In the genomic region with DNA sequence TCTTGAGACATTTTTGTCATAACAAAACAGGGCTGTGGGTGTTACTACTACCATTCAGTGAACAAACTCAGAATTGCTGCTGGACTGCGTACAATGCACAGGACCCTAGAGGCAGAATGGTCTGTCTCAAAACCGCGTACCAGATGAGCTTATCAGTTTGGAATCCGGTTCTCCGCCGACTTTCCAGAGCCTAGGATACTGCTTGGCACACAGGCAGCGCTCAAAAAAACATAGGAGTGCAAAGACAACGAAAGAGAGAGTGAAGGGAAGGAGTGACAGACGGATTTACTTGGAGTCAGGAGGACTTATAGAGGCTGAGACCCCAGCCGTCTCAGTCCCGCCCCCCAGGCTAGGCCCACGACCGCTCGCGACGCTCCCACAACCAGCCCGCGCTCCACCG, we compare ENCODE assay signal across 8 mouse cellular contexts. TPM values are rescaled to one million over a fixed set of nuclear protein-coding genes. Genes with fewer than 3 reads are reported as not detected.
DNase-seq lines count a peak whose midpoint lies in the region; ATAC-seq and TF ChIP-seq lines count a peak whose summit lies in the region.

No protein-coding gene starts in this region.

- under 1% methylated on average over 19 of the region's 19 CpGs for WGBS in heart, embryonic 11.5 days (ENCODE audit: insufficient replicate concordance)
- WGBS in forebrain, embryonic 16.5 days: under 1% methylated on average over 19 of the region's 19 CpGs

- H3K9ac ChIP-seq in heart, embryonic 11.5 days (ENCODE audit: low read depth, low read length): peak overlapping the region; percentile 92
- peak overlapping the region; percentile 97 for H3K9ac ChIP-seq in forebrain, embryonic 16.5 days (replicated peaks; ENCODE audit: low read depth, low read length)

- peaks cover 25% of the 10 kb centered on the region for H3K4me1 ChIP-seq in heart, embryonic 11.5 days (ENCODE audit: control insufficient read depth, insufficient read depth, low read length)
- H3K4me1 ChIP-seq in G1E (ENCODE audit: insufficient read depth, low read depth, low read length): peaks cover 54% of the 10 kb centered on the region
- H3K4me1 ChIP-seq in forebrain, embryonic 16.5 days (replicated peaks; ENCODE audit: control insufficient read depth, insufficient read depth, low read length): peaks cover 44% of the 10 kb centered on the region

- TF ChIP-seq CTCF in G1E (IDR thresholded peaks at IDR 0.05; ENCODE audit: low read depth, low read length): no peak

- H3K36me3 ChIP-seq in heart, embryonic 11.5 days (ENCODE audit: control insufficient read depth, insufficient read depth, low read length): peaks cover 5% of the 10 kb centered on the region
- peaks cover 68% of the 10 kb centered on the region for H3K36me3 ChIP-seq in G1E (replicated peaks)
- no peaks in the 10 kb centered on the region for H3K36me3 ChIP-seq in forebrain, embryonic 16.5 days (ENCODE audit: control insufficient read depth, insufficient read depth)

- peak overlapping the region; percentile 85 for H3K4me2 ChIP-seq in heart, embryonic 11.5 days
- H3K4me2 ChIP-seq in forebrain, embryonic 16.5 days (ENCODE audit: low read length): peak overlapping the region; percentile 63

- DNase-seq in heart, postnatal 10 days: no peak
- DNase-seq in G1E (ENCODE audit: low spot score): no peak
- peak; percentile 49 for DNase-seq in lung, postnatal 10 days
- no peak for DNase-seq in adrenal gland, adult 8-10 months
- no peak for DNase-seq in left cerebral cortex, postnatal 25 days (ENCODE audit: low spot score in 2 of 2)
- DNase-seq in thymus, adult 18-20 months: no peak

- H3K4me3 ChIP-seq in heart, embryonic 11.5 days (ENCODE audit: low read depth, low read length): peak overlapping the region; percentile 95
- H3K4me3 ChIP-seq in G1E (ENCODE audit: low read depth, low read length): peak overlapping the region; percentile 90
- H3K4me3 ChIP-seq in forebrain, embryonic 16.5 days (replicated peaks; ENCODE audit: low read length): peak overlapping the region; percentile 98

- H3K27me3 ChIP-seq in heart, embryonic 11.5 days (ENCODE audit: control insufficient read depth, insufficient read depth, low read length): no peaks in the 10 kb centered on the region
- no peaks in the 10 kb centered on the region for H3K27me3 ChIP-seq in G1E (ENCODE audit: insufficient read depth, low read length)
- no peaks in the 10 kb centered on the region for H3K27me3 ChIP-seq in forebrain, embryonic 16.5 days (replicated peaks; ENCODE audit: control insufficient read depth, insufficient read depth, low read length)

- peak overlapping the region; percentile 51 for H3K27ac ChIP-seq in heart, embryonic 11.5 days (ENCODE audit: low read depth, low read length)
- peak overlapping the region; percentile 78 for H3K27ac ChIP-seq in forebrain, embryonic 16.5 days (ENCODE audit: low read length)

- ATAC-seq in heart, embryonic 11.5 days (replicated peaks; ENCODE audit: insufficient number of reproducible peaks, low FRiP score, low TSS enrichment): no peak
- ATAC-seq in G1E (ENCODE audit: extremely low read depth, insufficient number of reproducible peaks, low FRiP score, poor library complexity, severe bottlenecking): no peak
- ATAC-seq in forebrain, embryonic 16.5 days: peak; percentile 43

- intact Hi-C loops in heart, postnatal 10 days (cut with DNase I): loop anchor here (5.0 kb wide), 1 partner anchor 45 kb away; no protein-coding TSS in a partner anchor
- intact Hi-C loops in left cerebral cortex, postnatal 25 days (cut with DNase I): loop anchor here (5.0 kb wide), 1 partner anchor 50 kb away; a partner anchor contains a TSS

- no peaks in the 10 kb centered on the region for H3K9me3 ChIP-seq in heart, embryonic 11.5 days (replicated peaks; ENCODE audit: control insufficient read depth, low read length)
- H3K9me3 ChIP-seq in G1E (replicated peaks): no peaks in the 10 kb centered on the region
- H3K9me3 ChIP-seq in forebrain, embryonic 16.5 days (ENCODE audit: control insufficient read depth, low read length): no peaks in the 10 kb centered on the region

RNA-seq across cellular contexts. Expression of a gene that starts 0.4 kb away (rescaled TPM):
- polyA plus RNA-seq in heart, embryonic 11.5 days (2014; fragmentation: Nextera tagmentation; extraction: Ambion mirVana): 72.3 and 80.1 TPM in 2 replicates
- total RNA-seq in heart, postnatal 10 days (2021): 10 to 100 TPM; 75.9 to 77.9 TPM
- total RNA-seq in G1E (2014; fragmentation: Nextera tagmentation) (62.8 and 70.6 TPM in 2 replicates), G1E (2017) (81.7 and 103 TPM in 2 replicates)
- 153 and 198 TPM in 2 replicates for polyA plus RNA-seq in G1E (2012)
- polyA plus RNA-seq in forebrain, embryonic 16.5 days (2015; fragmentation: Nextera tagmentation; extraction: Ambion mirVana): 108 and 121 TPM in 2 replicates
- total RNA-seq in adrenal gland, adult 8-10 months (2022): 100 to 1,000 TPM in 3 of 4 experiments, 10 to 100 TPM in 1; 92.1 to 189 (median 132) TPM
- 10 to 100 TPM; 75.1 to 77.7 TPM for total RNA-seq in left cerebral cortex, postnatal 25 days (2021)

RNA-seq across cellular contexts. Expression of a gene that starts 6.7 kb away (rescaled TPM):
- 1.1 and 1.9 TPM in 2 replicates for polyA plus RNA-seq in heart, embryonic 11.5 days (2014; fragmentation: Nextera tagmentation; extraction: Ambion mirVana)
- total RNA-seq in heart, postnatal 10 days (2021): under 1 TPM; 0.32 to 0.45 TPM
- total RNA-seq in G1E (2014; fragmentation: Nextera tagmentation) (0.83 TPM in 1 of 2 replicates, not detected in the other), G1E (2017) (0.35 and 0.49 TPM in 2 replicates)
- polyA plus RNA-seq in G1E (2012): 0.24 and 0.26 TPM in 2 replicates
- 6.8 and 10.9 TPM in 2 replicates for polyA plus RNA-seq in forebrain, embryonic 16.5 days (2015; fragmentation: Nextera tagmentation; extraction: Ambion mirVana)
- 1 to 10 TPM in 3 of 4 experiments, under 1 TPM in 1; 0.81 to 3.5 (median 2.4) TPM for total RNA-seq in adrenal gland, adult 8-10 months (2022)
- 10 to 100 TPM; 53.4 to 59.5 TPM for total RNA-seq in left cerebral cortex, postnatal 25 days (2021)

RNA-seq across cellular contexts. Expression of a gene that starts 22.3 kb away (rescaled TPM):
- 8.9 and 9.2 TPM in 2 replicates for polyA plus RNA-seq in heart, embryonic 11.5 days (2014; fragmentation: Nextera tagmentation; extraction: Ambion mirVana)
- total RNA-seq in heart, postnatal 10 days (2021): 10 to 100 TPM; 60.1 to 72.2 TPM
- total RNA-seq in G1E (2014; fragmentation: Nextera tagmentation) (14.4 and 28.0 TPM in 2 replicates), G1E (2017) (5.0 and 10.3 TPM in 2 replicates)
- 4.1 and 5.8 TPM in 2 replicates for polyA plus RNA-seq in G1E (2012)
- 18.3 and 27.6 TPM in 2 replicates for polyA plus RNA-seq in forebrain, embryonic 16.5 days (2015; fragmentation: Nextera tagmentation; extraction: Ambion mirVana)
- 10 to 100 TPM; 58.5 to 88.8 (median 71.0) TPM for total RNA-seq in adrenal gland, adult 8-10 months (2022)
- total RNA-seq in left cerebral cortex, postnatal 25 days (2021): 10 to 100 TPM; 66.4 to 84.7 TPM

RNA-seq across cellular contexts. Expression of a gene that starts 38.9 kb away (rescaled TPM):
- 0.40 and 0.49 TPM in 2 replicates for polyA plus RNA-seq in heart, embryonic 11.5 days (2014; fragmentation: Nextera tagmentation; extraction: Ambion mirVana)
- total RNA-seq in heart, postnatal 10 days (2021): under 1 TPM; 0.48 to 0.52 TPM
- total RNA-seq in G1E (2014; fragmentation: Nextera tagmentation) (not detected in 2 replicates), G1E (2017) (0.11 and 0.29 TPM in 2 replicates)
- not detected in 2 replicates for polyA plus RNA-seq in G1E (2012)
- polyA plus RNA-seq in forebrain, embryonic 16.5 days (2015; fragmentation: Nextera tagmentation; extraction: Ambion mirVana): 18.8 and 30.4 TPM in 2 replicates
- 10 to 100 TPM; 49.1 to 61.2 (median 53.8) TPM for total RNA-seq in adrenal gland, adult 8-10 months (2022)
- 100 to 1,000 TPM; 115 to 121 TPM for total RNA-seq in left cerebral cortex, postnatal 25 days (2021)

RNA-seq across cellular contexts. Expression of a gene that starts 48.4 kb away (rescaled TPM):
- polyA plus RNA-seq in heart, embryonic 11.5 days (2014; fragmentation: Nextera tagmentation; extraction: Ambion mirVana): 17.5 and 20.9 TPM in 2 replicates
- total RNA-seq in heart, postnatal 10 days (2021): 10 to 100 TPM; 11.6 to 12.9 TPM
- total RNA-seq in G1E (2014; fragmentation: Nextera tagmentation) (5.2 and 7.0 TPM in 2 replicates), G1E (2017) (17.2 and 19.7 TPM in 2 replicates)
- polyA plus RNA-seq in G1E (2012): 6.4 and 7.1 TPM in 2 replicates
- 38.9 and 42.4 TPM in 2 replicates for polyA plus RNA-seq in forebrain, embryonic 16.5 days (2015; fragmentation: Nextera tagmentation; extraction: Ambion mirVana)
- total RNA-seq in adrenal gland, adult 8-10 months (2022): 10 to 100 TPM; 24.3 to 37.6 (median 32.2) TPM
- 10 to 100 TPM; 30.0 to 32.2 TPM for total RNA-seq in left cerebral cortex, postnatal 25 days (2021)

Comparison
In these comparisons a context has a peak if more than half of its experiments do, and no peak if none do; other contexts are left out.
1. RNA of a gene that starts 6.7 kb away (total RNA-seq): 53.4 to 59.5 TPM in left cerebral cortex, postnatal 25 days; 0.81 to 3.5 TPM in adrenal gland, adult 8-10 months, 0.35 to 0.83 TPM in G1E and 0.32 to 0.45 TPM in heart, postnatal 10 days; every median in the first group is over 10 times any median in the second.
2. Peak in every context shown above with its lines, with median percentiles within 50 percentile points of each other: H3K4me3 ChIP-seq.